Mouse (Mus musculus): ENCODE measurements around the gene Bcat1.

Bcat1 gene

DNA sequence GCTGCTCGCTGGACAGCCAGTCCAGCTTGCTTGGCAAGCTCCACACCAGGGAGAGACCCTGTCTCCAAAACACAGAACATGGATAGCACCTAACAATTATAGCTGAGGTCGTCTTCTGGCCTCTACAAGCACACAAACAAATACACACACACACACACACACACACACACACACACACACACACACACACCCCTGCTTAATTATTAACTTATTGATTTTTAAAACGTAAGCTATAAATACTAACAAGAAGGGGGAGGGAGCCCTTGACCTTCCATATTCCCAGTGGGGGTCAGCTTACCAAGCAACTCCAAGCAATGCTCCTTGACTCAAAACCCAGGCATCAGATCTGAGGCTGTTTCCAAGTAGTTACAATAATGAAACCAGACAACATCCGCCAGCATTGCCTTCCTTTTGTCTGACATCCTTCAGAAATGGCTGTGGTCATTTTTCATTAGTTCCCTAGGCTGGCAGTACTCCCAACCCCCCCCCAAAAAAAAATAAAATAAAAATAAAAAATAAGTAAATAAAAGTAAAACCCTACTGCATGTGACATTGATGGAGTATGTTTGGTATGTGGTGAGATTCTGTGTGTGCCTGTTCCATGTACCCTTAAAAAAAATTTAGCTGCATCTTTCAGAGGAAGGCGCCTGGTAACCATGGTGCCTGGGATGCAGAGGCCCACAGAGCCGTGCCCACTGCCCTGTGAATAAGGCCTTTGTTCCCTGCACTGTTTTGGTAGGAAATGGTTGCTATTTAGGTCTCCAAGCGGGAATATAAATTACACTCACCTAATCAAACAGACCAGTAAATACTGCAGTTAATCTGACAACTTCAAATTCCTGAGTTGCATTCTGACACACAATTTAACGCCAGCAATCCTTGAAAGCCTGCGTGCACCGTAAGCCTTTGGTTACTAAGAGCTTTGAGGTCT is 131.3 kb downstream of the Bcat1 start:
- DNase-seq (ENCODE audit: low read depth, low spot score): no peak
